8 mouse cellular contexts compared by ENCODE assay signal in the genomic region with DNA sequence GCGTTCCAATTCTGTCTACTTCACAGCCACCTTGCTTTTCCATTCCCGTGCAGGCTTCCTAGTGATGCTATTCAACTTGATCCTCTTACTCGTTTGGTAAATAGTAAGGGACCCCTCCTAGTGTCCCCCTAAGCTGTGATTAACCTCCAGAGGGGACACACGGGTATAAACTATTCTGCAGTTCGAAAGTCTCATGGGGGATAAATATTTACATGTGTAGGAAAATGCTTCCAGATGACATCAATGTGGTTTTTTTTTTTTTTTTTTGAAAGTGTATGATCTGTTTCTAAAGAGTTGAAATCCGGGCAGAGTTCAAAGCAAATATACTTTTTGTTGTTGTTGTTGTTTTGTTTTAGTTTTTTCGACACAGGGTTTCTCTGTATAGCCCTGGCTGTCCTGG. TPM values are rescaled to one million over a fixed set of nuclear protein-coding genes. Genes with fewer than 3 reads are reported as not detected.
DNase-seq lines count a peak whose midpoint lies in the region; ATAC-seq lines count a peak whose summit lies in the region.

No protein-coding gene starts in this region.

- peak overlapping the region; percentile 75 for H3K4me2 ChIP-seq in heart, embryonic 15.5 days
- H3K4me2 ChIP-seq in embryonic facial prominence, embryonic 11.5 days (ENCODE audit: low read depth, low read length), result peak overlapping the region; percentile 47
- peak overlapping the region; percentile 58; the same call in 1 of the 2 replicates for H3K4me2 ChIP-seq in intestine, embryonic 14.5 days (ENCODE audit: low read length)
- peak overlapping the region; percentile 73 for H3K4me2 ChIP-seq in midbrain, embryonic 16.5 days (ENCODE audit: low read length)

- peak overlapping the region; percentile 72 for H3K27ac ChIP-seq in heart, embryonic 15.5 days
- H3K27ac ChIP-seq in embryonic facial prominence, embryonic 11.5 days (replicated peaks; ENCODE audit: low read depth, low read length), result peak overlapping the region; percentile 85
- H3K27ac ChIP-seq in intestine, embryonic 14.5 days (ENCODE audit: low read depth), result peak overlapping the region; percentile 79; the same call in 1 of the 2 replicates
- peak overlapping the region; percentile 77 for H3K27ac ChIP-seq in midbrain, embryonic 16.5 days (ENCODE audit: low read length)

- H3K4me1 ChIP-seq in heart, embryonic 15.5 days (replicated peaks), result peaks cover 29% of the 10 kb centered on the region
- H3K4me1 ChIP-seq in embryonic facial prominence, embryonic 11.5 days (ENCODE audit: control insufficient read depth, insufficient read depth, low read length), result peaks cover 17% of the 10 kb centered on the region
- H3K4me1 ChIP-seq in intestine, embryonic 14.5 days (replicated peaks; ENCODE audit: control insufficient read depth, insufficient read depth, low read length), result peaks cover 25% of the 10 kb centered on the region; the same call in 1 of the 2 replicates
- peaks cover 16% of the 10 kb centered on the region for H3K4me1 ChIP-seq in midbrain, embryonic 16.5 days (ENCODE audit: control insufficient read depth, insufficient read depth, low read length)

- DNase-seq in heart, adult 9 months (ENCODE audit: low spot score in 2 of 2), result no peak
- peak; percentile 46 for DNase-seq in embryonic facial prominence, embryonic 11.5 days (ENCODE audit: low spot score)
- no peak for DNase-seq in intestine, embryonic 14.5 days (ENCODE audit: low spot score)
- DNase-seq in left cerebral cortex, adult 9 months (ENCODE audit: low spot score in 2 of 2), result no peak
- no peak for DNase-seq in thymus, postnatal 25 days
- no peak for DNase-seq in kidney, postnatal 14 days

- H3K9me3 ChIP-seq in heart, embryonic 15.5 days (replicated peaks), result no peaks in the 10 kb centered on the region
- H3K9me3 ChIP-seq in embryonic facial prominence, embryonic 11.5 days (replicated peaks; ENCODE audit: control insufficient read depth, low read length), result no peaks in the 10 kb centered on the region
- no peaks in the 10 kb centered on the region for H3K9me3 ChIP-seq in intestine, embryonic 14.5 days (ENCODE audit: control insufficient read depth, low read length)
- no peaks in the 10 kb centered on the region for H3K9me3 ChIP-seq in midbrain, embryonic 16.5 days (replicated peaks; ENCODE audit: control insufficient read depth, low read length, poor library complexity, severe bottlenecking)

- H3K9ac ChIP-seq in heart, embryonic 15.5 days, result no peak overlapping the region
- no peak overlapping the region for H3K9ac ChIP-seq in embryonic facial prominence, embryonic 11.5 days (replicated peaks; ENCODE audit: low read length)
- H3K9ac ChIP-seq in intestine, embryonic 14.5 days (ENCODE audit: low read length), result no peak overlapping the region
- H3K9ac ChIP-seq in midbrain, embryonic 16.5 days (ENCODE audit: low read depth, low read length), result peak overlapping the region; percentile 63; the same call in 1 of the 2 replicates

- peak overlapping the region; percentile 53 for H3K4me3 ChIP-seq in heart, embryonic 15.5 days
- H3K4me3 ChIP-seq in embryonic facial prominence, embryonic 11.5 days (ENCODE audit: low read depth, low read length), result no peak overlapping the region
- no peak overlapping the region for H3K4me3 ChIP-seq in intestine, embryonic 14.5 days (ENCODE audit: low read depth, low read length)
- no peak overlapping the region; the same call in 1 of the 2 replicates for H3K4me3 ChIP-seq in midbrain, embryonic 16.5 days (ENCODE audit: low read depth, low read length)

- H3K27me3 ChIP-seq in heart, embryonic 15.5 days, result no peaks in the 10 kb centered on the region
- H3K27me3 ChIP-seq in embryonic facial prominence, embryonic 11.5 days (ENCODE audit: control insufficient read depth, insufficient read depth, low read length), result no peaks in the 10 kb centered on the region
- no peaks in the 10 kb centered on the region for H3K27me3 ChIP-seq in intestine, embryonic 14.5 days (replicated peaks; ENCODE audit: control insufficient read depth, insufficient read depth, low read length)
- H3K27me3 ChIP-seq in midbrain, embryonic 16.5 days (ENCODE audit: control insufficient read depth, insufficient read depth, low read depth, low read length), result no peaks in the 10 kb centered on the region

- no peak for ATAC-seq in heart, embryonic 15.5 days (replicated peaks; ENCODE audit: insufficient number of reproducible peaks, insufficient read depth, low FRiP score, low read depth)
- no peak for ATAC-seq in embryonic facial prominence, embryonic 11.5 days (replicated peaks; ENCODE audit: insufficient number of reproducible peaks, low FRiP score, low TSS enrichment, low read depth)
- ATAC-seq in intestine, embryonic 14.5 days (replicated peaks; ENCODE audit: low FRiP score, low TSS enrichment, low read depth), result no peak
- no peak for ATAC-seq in midbrain, embryonic 16.5 days

- H3K36me3 ChIP-seq in heart, embryonic 15.5 days, result no peaks in the 10 kb centered on the region
- H3K36me3 ChIP-seq in embryonic facial prominence, embryonic 11.5 days (replicated peaks; ENCODE audit: control insufficient read depth, insufficient read depth, low read depth, low read length), result no peaks in the 10 kb centered on the region
- no peaks in the 10 kb centered on the region for H3K36me3 ChIP-seq in intestine, embryonic 14.5 days (ENCODE audit: control insufficient read depth, insufficient read depth, low read length)
- no peaks in the 10 kb centered on the region for H3K36me3 ChIP-seq in midbrain, embryonic 16.5 days (ENCODE audit: control insufficient read depth, insufficient read depth, low read length)

- WGBS in heart, embryonic 15.5 days, result 70% methylated on average over 7 of the region's 7 CpGs
- WGBS in embryonic facial prominence, embryonic 11.5 days, result 36% methylated on average over 7 of the region's 7 CpGs
- 59% methylated on average over 7 of the region's 7 CpGs for WGBS in intestine, embryonic 14.5 days
- WGBS in midbrain, embryonic 16.5 days, result 42% methylated on average over 7 of the region's 7 CpGs

RNA-seq across cellular contexts. Expression of gene Rassf3, which starts 29.8 kb away (rescaled TPM):
- 20.9 and 22.2 TPM in 2 replicates for polyA plus RNA-seq in heart, embryonic 15.5 days (2015; fragmentation: Nextera tagmentation; extraction: Ambion mirVana)
- 20.6 and 21.4 TPM in 2 replicates for polyA plus RNA-seq in embryonic facial prominence, embryonic 11.5 days (2014; fragmentation: Nextera tagmentation; extraction: Ambion mirVana)
- 20.9 and 24.6 TPM in 2 replicates for polyA plus RNA-seq in intestine, embryonic 14.5 days (2014; fragmentation: Nextera tagmentation; extraction: Ambion mirVana)
- polyA plus RNA-seq in midbrain, embryonic 16.5 days (2015; fragmentation: Nextera tagmentation; extraction: Ambion mirVana), result 4.2 and 4.6 TPM in 2 replicates
